Mouse (Mus musculus): ENCODE measurements around the gene Ccdc47.

Gene Ccdc47

DNA sequence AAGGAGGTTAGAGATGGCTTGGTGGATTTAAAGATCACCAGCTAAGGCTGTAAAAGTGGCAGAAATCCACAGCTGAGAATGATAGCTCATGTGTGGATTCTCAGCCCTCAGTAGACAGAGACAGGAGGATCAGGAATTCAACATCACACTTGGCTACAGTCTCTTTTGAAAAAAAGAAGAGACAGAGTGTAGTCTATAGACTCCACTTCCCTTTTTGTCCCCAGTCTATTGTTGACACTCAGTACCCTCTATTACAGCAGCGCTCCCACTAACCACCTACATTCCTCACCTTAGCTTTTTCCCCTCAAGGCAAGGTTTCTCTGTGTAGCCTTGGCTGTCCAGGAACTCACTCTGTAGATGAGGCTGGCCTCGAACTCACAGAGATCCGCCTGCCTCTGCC lies 24.4 kb downstream of the Ccdc47 start:
- Histone ChIP-seq H3K36me3 (ENCODE audit: control insufficient read depth, insufficient read depth, low read length, poor library complexity, severe bottlenecking) (peaks cover 4% of the 10 kb centered on the region), H3K27me3 (ENCODE audit: control insufficient read depth, insufficient read depth, low read length, poor library complexity, severe bottlenecking) (no peaks in the 10 kb centered on the region)
- DNase-seq (ENCODE audit: low read depth, low spot score), result no peak

DNA sequence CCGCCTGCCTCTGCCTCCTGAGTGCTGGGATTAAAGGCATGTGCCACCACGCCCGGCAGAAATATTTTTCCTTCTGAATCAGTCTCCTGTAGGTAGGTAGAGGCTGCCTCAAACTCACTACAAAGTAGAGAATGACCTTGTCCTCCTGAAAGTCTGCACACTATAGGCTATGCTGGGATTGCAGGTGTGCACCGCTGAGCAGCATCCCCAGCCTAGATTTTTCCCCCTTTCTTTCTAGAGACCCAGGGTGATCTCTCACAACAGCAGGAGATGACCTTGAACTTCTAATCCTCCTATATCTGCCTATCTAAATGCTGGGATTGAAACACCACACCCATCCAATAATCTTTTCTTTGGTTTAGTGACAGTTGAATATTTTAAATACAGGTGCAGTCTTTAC lies 28.8 kb downstream of the Ccdc47 start:
- Histone ChIP-seq H3K36me3 (ENCODE audit: control insufficient read depth, insufficient read depth, low read length, poor library complexity, severe bottlenecking) (peaks cover 8% of the 10 kb centered on the region), H3K27me3 (ENCODE audit: control insufficient read depth, insufficient read depth, low read length, poor library complexity, severe bottlenecking) (no peaks in the 10 kb centered on the region)
- no peak for DNase-seq (ENCODE audit: low read depth, low spot score)

DNA sequence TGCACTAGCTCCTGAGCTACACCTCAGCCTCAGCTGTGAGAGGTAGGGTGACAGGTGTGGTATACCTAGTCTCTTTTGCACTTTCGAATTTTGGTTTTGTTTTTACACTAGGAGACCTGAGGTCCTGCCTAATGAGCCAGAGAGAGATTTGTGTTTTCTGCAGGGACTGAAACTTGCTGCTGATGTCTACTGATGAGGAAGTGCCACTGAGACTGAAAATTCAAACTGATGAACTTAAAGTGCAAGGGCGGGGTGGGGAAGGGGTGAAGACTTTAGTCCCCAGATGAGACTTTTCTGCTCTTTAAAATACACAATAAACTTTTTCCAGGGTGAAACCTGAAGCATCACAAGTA lies 35.7 kb downstream of the Ccdc47 start:
- Histone ChIP-seq H3K27me3 (ENCODE audit: control insufficient read depth, insufficient read depth, low read length, poor library complexity, severe bottlenecking) (no peaks in the 10 kb centered on the region), H3K36me3 (ENCODE audit: control insufficient read depth, insufficient read depth, low read length, poor library complexity, severe bottlenecking) (peaks cover 7% of the 10 kb centered on the region; the same call in 1 of the 2 replicates)
- DNase-seq (ENCODE audit: low read depth, low spot score), result peak; percentile 49

DNA sequence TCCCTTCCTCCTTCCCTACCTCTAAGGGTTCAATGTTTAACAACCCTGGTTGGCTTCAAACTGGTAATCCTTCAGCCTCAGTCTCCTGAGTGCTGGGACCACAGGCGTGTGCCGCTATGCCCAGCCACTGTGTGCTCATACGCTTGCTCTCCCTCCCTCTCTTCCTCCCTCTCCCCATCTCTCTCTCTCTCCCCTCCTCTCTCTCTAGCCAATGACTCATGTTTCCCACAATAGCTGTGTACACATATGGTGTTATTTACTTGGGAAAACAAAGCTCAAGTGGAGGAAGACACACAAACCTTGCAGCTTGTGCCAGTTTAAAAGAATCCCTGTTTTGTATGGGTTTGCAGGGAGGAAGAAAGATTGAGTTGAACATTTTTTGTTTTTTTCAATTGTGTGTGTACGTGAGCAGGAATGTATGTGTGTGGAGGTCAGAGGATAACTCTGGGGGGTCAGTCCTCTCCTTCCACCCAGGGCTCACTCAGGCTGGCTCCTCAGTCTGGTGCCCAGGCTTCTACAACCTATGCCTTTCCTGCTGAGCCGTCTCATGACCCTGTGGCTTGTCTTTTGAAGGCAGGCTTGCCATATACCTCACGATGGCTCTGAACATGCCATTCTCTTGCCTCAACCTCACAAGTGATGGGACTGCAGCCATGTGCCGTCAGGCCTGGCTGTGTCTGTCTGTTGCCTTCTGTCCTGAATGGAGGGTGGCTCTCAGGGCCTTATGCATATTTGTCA lies 36.3 kb downstream of the Ccdc47 start:
- no peak for DNase-seq (ENCODE audit: low read depth, low spot score)
- peaks cover 7% of the 10 kb centered on the region; the same call in 1 of the 2 replicates for H3K36me3 ChIP-seq (ENCODE audit: control insufficient read depth, insufficient read depth, low read length, poor library complexity, severe bottlenecking)

DNA sequence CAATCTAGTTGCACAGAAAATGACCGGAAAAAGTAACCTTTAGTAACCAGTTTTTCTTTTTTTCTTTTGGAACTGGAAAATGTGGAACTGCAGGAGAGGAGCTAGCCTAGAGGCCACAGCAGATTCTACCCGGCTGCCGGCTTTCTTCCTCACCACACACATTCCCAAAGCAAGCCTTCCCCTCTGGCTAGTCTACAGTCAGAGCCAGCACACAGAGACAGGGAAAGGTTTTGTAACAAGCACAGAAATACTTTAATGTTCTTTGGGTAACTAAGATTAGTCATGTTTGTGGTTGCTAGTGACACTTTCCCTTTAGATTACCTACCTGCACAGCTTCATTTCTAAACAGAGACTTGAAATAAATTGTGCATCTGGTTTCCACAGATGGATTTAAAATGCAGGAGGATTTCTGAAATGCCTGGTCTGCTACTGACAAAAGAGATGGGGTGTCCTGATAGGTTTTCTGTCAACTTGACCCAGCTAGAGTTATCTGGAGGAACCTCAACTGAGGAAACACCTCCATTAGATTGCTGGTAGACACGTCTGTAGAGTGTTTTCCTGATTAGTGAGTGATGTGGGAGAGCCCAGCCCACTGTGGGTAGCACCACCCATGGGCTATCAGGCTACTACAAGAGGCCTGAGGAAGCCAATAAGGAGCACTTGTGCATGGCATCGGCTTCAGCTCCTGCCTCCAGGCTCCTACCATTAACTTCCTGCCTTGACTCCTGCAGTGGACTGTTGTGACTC lies 37.9 kb downstream of the Ccdc47 start:
- DNase-seq (ENCODE audit: low read depth, low spot score), result no peak
- no peaks in the 10 kb centered on the region for H3K27me3 ChIP-seq (ENCODE audit: control insufficient read depth, insufficient read depth, low read length, poor library complexity, severe bottlenecking)
- H3K36me3 ChIP-seq (ENCODE audit: control insufficient read depth, insufficient read depth, low read length, poor library complexity, severe bottlenecking), result peaks cover 4% of the 10 kb centered on the region; the same call in 1 of the 2 replicates

More for the DNA sequence above, 36.3 kb downstream of the Ccdc47 start:
- no peaks in the 10 kb centered on the region for H3K27me3 ChIP-seq (ENCODE audit: control insufficient read depth, insufficient read depth, low read length, poor library complexity, severe bottlenecking)

DNA sequence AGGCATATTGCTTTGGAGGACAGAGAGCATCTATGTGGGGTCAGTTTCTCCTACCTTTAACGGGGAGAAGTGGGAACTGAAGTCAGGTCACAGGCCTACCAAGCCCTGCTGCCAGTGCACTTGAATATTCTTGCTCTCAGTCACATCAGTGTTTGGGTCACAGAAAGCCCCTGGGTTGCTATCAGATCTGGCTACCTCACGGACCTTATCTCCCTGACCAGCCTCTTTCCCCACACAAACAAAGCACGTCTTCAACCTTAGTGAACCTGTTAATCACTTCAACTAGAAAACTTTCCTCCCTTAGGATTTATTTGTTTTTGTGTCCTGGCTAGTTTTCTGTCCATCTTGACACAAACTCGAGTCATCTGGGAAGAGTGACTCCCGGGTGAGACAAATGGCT lies 39.8 kb downstream of the Ccdc47 start:
- H3K36me3 ChIP-seq (ENCODE audit: control insufficient read depth, insufficient read depth, low read length, poor library complexity, severe bottlenecking), result peaks cover 3% of the 10 kb centered on the region; the same call in 1 of the 2 replicates
- DNase-seq (ENCODE audit: low read depth, low spot score), result no peak
- no peaks in the 10 kb centered on the region for H3K27me3 ChIP-seq (ENCODE audit: control insufficient read depth, insufficient read depth, low read length, poor library complexity, severe bottlenecking)

DNA sequence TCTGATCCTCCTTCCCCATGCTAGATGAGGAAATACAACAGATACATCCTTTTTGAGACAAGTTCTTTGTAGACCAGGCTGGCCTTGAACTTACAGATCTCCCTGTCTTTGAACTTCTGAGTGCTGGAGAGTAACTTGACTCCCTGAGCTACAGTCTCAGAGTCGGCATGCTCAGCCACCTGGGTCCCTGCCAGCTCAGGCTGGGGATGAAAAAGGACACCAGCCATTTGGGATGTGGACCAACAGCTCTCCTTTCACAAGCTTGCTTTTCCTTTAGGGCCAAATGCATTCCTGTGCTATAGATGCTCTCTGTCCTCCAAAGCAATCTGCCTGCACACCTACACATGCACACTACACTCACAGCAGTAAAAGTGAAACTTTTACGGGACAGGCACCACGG lies 41.1 kb downstream of the Ccdc47 start:
- no peaks in the 10 kb centered on the region for H3K27me3 ChIP-seq (ENCODE audit: control insufficient read depth, insufficient read depth, low read length, poor library complexity, severe bottlenecking)
- peaks cover 3% of the 10 kb centered on the region; the same call in 1 of the 2 replicates for H3K36me3 ChIP-seq (ENCODE audit: control insufficient read depth, insufficient read depth, low read length, poor library complexity, severe bottlenecking)

DNA sequence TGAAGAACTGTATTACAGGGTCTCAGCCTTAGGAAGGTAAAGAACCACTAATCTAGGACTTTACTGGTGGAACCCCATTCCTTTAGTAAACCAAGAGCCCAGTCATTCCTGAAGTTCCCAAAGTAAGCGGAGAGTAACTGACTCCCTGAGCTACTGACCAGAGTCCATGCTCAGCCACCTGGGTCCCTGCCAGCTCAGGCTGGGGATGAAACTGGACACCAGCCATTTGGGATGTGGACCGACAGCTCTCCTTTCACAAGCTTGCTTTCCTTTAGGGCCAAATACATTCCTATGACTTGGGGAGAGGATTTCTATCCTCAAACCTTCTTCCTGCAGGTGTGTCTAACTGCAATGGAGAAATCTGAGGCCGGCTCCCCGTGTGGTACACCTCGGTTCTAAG lies 41.8 kb downstream of the Ccdc47 start:
- no peaks in the 10 kb centered on the region for H3K27me3 ChIP-seq (ENCODE audit: control insufficient read depth, insufficient read depth, low read length, poor library complexity, severe bottlenecking)
- DNase-seq (ENCODE audit: low read depth, low spot score), result no peak
- H3K36me3 ChIP-seq (ENCODE audit: control insufficient read depth, insufficient read depth, low read length, poor library complexity, severe bottlenecking), result peaks cover 3% of the 10 kb centered on the region; the same call in 1 of the 2 replicates

More for the DNA sequence above, 41.1 kb downstream of the Ccdc47 start:
- DNase-seq (ENCODE audit: low read depth, low spot score), result no peak

DNA sequence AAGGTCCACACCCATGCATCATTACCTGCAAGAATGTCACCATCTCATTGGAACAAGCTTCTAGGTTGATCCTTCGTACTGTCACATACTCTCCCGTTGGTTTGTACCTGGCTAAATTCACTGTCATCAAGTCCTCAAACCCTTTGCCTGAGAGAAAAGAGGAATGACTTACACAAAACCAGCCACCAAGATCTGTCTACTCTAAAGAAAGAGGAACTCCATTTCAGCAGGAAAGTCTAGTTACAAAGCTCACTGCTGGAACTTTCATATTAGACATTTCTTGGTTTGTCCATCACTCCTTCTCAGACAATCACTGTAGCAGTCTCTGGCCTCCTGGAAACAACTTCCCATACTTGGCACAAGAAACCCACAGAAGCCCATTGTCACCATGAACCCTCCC lies 42.9 kb downstream of the Ccdc47 start:
- peaks cover 3% of the 10 kb centered on the region; the same call in 1 of the 2 replicates for H3K36me3 ChIP-seq (ENCODE audit: control insufficient read depth, insufficient read depth, low read length, poor library complexity, severe bottlenecking)
- DNase-seq (ENCODE audit: low read depth, low spot score), result no peak

DNA sequence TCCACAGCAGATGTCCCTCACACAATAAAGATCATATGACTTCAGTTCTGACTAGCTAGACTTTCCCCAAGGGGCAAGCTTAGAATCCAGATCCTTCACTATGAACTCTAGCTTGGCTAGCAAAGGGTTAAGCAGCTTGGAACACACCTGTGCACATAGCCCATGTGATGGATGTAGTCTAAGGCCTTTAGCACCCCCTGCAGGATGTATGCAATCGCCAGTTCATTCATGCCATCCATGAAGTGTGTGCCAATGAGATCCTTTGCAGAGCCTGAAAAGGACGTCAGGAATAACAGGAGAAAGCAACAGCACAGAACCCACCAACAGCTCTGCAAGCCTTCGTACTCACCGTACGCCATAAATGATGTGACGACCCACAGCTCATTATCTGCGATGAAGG lies 45.3 kb downstream of the Ccdc47 start:
- DNase-seq (ENCODE audit: low read depth, low spot score), result peak; percentile 77
- H3K27me3 ChIP-seq (ENCODE audit: control insufficient read depth, insufficient read depth, low read length, poor library complexity, severe bottlenecking), result no peaks in the 10 kb centered on the region

More for the DNA sequence above, 42.9 kb downstream of the Ccdc47 start:
- H3K27me3 ChIP-seq (ENCODE audit: control insufficient read depth, insufficient read depth, low read length, poor library complexity, severe bottlenecking), result no peaks in the 10 kb centered on the region

DNA sequence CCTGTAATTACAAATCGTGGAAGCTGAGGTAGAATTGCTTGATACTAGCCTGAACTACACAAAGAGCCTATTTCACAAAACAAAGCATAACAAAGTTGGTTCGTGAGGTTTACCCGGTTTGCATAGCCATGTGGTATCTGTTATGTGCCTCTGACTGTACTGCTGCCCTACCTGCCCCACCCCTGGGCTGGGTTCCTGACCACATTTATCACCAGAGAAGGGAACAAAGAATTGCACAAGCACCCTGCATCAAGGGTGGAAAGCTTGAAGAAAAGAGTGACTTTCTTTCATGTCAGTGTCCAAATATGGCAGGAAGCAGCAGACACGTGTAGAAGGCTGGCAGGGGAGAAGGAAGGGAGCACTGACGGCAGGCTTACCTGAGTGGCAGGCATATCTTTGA lies 48.7 kb downstream of the Ccdc47 start:
- DNase-seq (ENCODE audit: low read depth, low spot score), result peak; percentile 33
- Histone ChIP-seq H3K27me3 (ENCODE audit: control insufficient read depth, insufficient read depth, low read length, poor library complexity, severe bottlenecking) (no peaks in the 10 kb centered on the region), H3K36me3 (ENCODE audit: control insufficient read depth, insufficient read depth, low read length, poor library complexity, severe bottlenecking) (peaks cover 6% of the 10 kb centered on the region; the same call in 1 of the 2 replicates)

More for the DNA sequence above, 45.3 kb downstream of the Ccdc47 start:
- H3K36me3 ChIP-seq (ENCODE audit: control insufficient read depth, insufficient read depth, low read length, poor library complexity, severe bottlenecking), result peaks cover 1% of the 10 kb centered on the region; the same call in 1 of the 2 replicates

DNA sequence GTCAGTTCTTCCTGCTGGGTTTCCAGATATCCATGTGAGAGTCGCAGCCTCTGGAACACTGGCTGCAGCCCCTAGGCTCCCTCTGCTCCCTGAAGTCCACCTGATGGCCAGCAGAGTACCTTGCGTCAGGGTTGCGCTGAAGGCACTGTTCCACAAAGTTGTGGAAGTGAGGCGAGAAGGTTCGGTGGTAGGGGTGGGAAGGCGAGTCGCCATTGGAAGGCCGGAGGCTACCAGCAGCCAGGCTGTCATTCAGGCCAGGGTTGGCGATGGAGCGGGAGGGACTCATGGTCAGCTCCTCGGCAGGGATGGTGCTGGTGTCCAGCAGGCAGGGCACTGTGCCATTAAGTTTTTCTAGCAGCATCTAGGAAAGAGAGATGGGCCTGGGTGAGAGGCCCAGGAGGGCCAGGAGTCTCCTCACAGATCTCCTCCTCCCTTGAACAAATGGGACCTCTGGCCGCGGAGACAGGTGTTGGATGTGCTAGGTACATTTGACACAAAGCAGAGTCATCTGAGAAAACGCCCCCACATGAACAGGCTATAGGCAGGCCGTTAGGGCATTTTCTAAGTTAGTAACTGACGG lies 51.5 kb downstream of the Ccdc47 start:
- Histone ChIP-seq H3K36me3 (ENCODE audit: control insufficient read depth, insufficient read depth, low read length, poor library complexity, severe bottlenecking) (peaks cover 6% of the 10 kb centered on the region; the same call in 1 of the 2 replicates), H3K27me3 (ENCODE audit: control insufficient read depth, insufficient read depth, low read length, poor library complexity, severe bottlenecking) (no peaks in the 10 kb centered on the region)
- DNase-seq (ENCODE audit: low read depth, low spot score), result no peak

DNA sequence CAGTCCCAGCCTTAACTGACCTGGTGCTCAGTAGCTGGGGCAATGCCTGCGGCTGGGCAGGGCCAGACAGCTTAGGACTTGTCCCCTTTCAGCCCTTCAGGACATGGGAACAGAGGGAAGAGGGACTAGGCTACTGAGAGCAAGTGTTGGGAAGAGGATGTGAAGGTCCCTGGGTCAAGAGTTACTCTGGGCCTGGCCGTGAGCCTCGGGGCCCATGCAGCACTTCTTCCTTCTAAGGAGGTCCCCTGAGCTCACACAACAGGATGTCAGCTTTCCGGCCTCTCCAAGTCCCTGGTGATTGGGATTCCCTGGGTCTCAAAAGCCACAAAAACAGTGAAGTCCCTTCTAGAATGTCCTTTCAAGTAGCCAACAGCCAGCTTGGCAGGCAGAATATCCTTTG lies 52.6 kb downstream of the Ccdc47 start:
- peaks cover 9% of the 10 kb centered on the region; the same call in 1 of the 2 replicates for H3K36me3 ChIP-seq (ENCODE audit: control insufficient read depth, insufficient read depth, low read length, poor library complexity, severe bottlenecking)
- no peak for DNase-seq (ENCODE audit: low read depth, low spot score)
- H3K27me3 ChIP-seq (ENCODE audit: control insufficient read depth, insufficient read depth, low read length, poor library complexity, severe bottlenecking), result no peaks in the 10 kb centered on the region

DNA sequence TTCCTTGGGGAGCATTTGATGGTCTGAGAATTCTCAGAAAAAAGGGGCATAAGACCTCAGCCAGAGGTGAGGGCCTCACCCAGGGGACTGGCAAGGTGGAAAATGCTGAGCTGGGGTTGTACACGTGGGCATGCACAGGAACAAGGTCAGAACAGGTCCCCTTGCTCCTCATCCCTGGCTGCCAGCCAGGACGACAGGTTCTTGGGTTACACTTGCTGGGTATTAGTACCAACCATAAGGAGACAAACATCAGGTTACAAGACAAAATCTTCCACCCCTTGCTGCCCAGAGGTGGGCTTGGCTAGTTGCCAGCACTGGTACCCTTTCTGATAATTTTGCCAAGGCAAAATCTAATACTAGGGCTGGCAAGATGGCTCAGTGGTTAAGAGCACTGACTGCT lies 53.9 kb downstream of the Ccdc47 start:
- no peak for DNase-seq (ENCODE audit: low read depth, low spot score)
- peaks cover 16% of the 10 kb centered on the region for H3K36me3 ChIP-seq (ENCODE audit: control insufficient read depth, insufficient read depth, low read length, poor library complexity, severe bottlenecking)

More for the DNA sequence above, 53.9 kb downstream of the Ccdc47 start:
- no peaks in the 10 kb centered on the region for H3K27me3 ChIP-seq (ENCODE audit: control insufficient read depth, insufficient read depth, low read length, poor library complexity, severe bottlenecking)
